Mouse (Mus musculus) adrenal gland, postnatal 0 days (tissue): ENCODE data around the gene Atp2a3. TPM values are rescaled to one million over a fixed set of nuclear protein-coding genes. Genes with fewer than 3 reads are reported as not detected.

Source experiments
- microRNA-seq: library from miRNA; unstranded; fragments of <30 nt; microRNA quantifications from one replicate; pipeline ENCODE4, GENCODE M21; 2016; ENCODE audit warnings: borderline replicate concordance; ENCODE audit not compliant: insufficient number of aligned reads
- polyA plus RNA-seq: library from polyadenylated mRNA; unstranded; fragments of >200 nt; fragmentation: Nextera tagmentation; extraction: Ambion mirVana; gene quantifications from 2 replicates; pipeline ENCODE4 v1.2.1, GENCODE M21; 2015

Gene Atp2a3
- 4.7 and 4.8 TPM in 2 replicates for polyA plus RNA-seq

GRCm38 (mm10) chr11:72961072-72961980 lies at the start of gene Atp2a3:
Gene Atp2a3, plus strand, starts transcription at chr11:72961169.

DNA sequence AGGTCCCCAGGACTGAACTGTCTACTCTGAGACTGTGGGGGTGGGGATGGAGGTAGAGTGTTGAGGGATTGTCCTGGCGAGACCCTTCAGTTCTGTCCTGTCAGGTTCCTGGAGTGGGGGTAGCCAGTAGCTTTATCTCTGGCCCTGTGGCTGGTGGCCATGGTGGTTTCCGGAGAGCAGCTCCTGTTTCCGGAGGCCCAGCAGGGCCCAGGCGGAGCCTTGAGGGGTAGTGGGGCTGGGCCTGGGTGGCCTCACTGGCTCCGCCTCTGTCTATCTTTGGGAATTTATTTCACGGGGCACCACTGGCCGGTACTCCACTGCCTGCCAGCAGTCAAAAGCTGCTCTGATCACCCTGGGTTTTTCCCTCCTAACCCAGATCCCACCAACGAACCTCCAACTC lies 37.8 kb downstream of the Atp2a3 start, which contains the start of gene P2rx1:
Gene P2rx1 (plus strand): TSS at position 333 of the 400 bp plus-strand sequence.

GRCm38 (mm10) chr11:73018471-73019146 lies 57.6 kb downstream of the Atp2a3 start, which contains the start of gene Camkk1:
Gene Camkk1, plus strand, starts transcription at chr11:73019008.

Small RNAs within 50 kb of the gene (microRNA-seq; reads per million reads assigned to microRNA genes)
- not detected for gene Gm44467

Other genes starting within 250 kb of the Atp2a3 start
- 7.0 and 13.5 TPM in 2 replicates for gene Cyb5d2, start 165.0 kb upstream of the Atp2a3 start, polyA plus RNA-seq
- gene Zzef1, start 164.9 kb upstream of the Atp2a3 start, polyA plus RNA-seq = 6.0 and 6.9 TPM in 2 replicates
- gene P2rx1, start 37.9 kb downstream of the Atp2a3 start, polyA plus RNA-seq = 1.0 and 1.1 TPM in 2 replicates
- gene Camkk1, start 57.8 kb downstream of the Atp2a3 start, polyA plus RNA-seq = 2.2 and 2.8 TPM in 2 replicates
- gene Ncbp3, start 86.6 kb downstream of the Atp2a3 start, polyA plus RNA-seq = 5.6 and 8.5 TPM in 2 replicates
- gene Itgae, start 129.4 kb downstream of the Atp2a3 start, polyA plus RNA-seq = 0.03 and 0.21 TPM in 2 replicates
- 2.9 and 3.1 TPM in 2 replicates for gene Haspin, start 177.1 kb downstream of the Atp2a3 start, polyA plus RNA-seq
- 0.50 TPM in 2 replicates for gene P2rx5, start 199.3 kb downstream of the Atp2a3 start, polyA plus RNA-seq
- 111 and 130 TPM in 2 replicates for gene Emc6, start 215.9 kb downstream of the Atp2a3 start, polyA plus RNA-seq
- gene Tax1bp3, start 215.9 kb downstream of the Atp2a3 start, polyA plus RNA-seq = 152 and 167 TPM in 2 replicates
- 12.1 and 15.4 TPM in 2 replicates for gene Ctns, start 237.9 kb downstream of the Atp2a3 start, polyA plus RNA-seq
- gene Shpk, start 238.3 kb downstream of the Atp2a3 start, polyA plus RNA-seq = 4.2 and 5.5 TPM in 2 replicates